Mouse (Mus musculus): Measurements from ENCODE around the gene Cyp2a5. TPM values are rescaled to one million over a fixed set of nuclear protein-coding genes. Genes with fewer than 3 reads are reported as not detected.

Gene Cyp2a5
- 0.11 TPM in 1 of 2 replicates, not detected in the other for polyA plus RNA-seq (2015; fragmentation: Nextera tagmentation; extraction: Ambion mirVana)

GRCm38 (mm10) chr7:26835059-26835458 is at the start of gene Cyp2a5:
Gene Cyp2a5 (plus strand): TSS chr7:26835305.

GRCm38 (mm10) chr7:26808592-26808991 is 26.5 kb upstream of the Cyp2a5 start, which contains the start of gene Cyp2g1:
Gene Cyp2g1 (plus strand): TSS chr7:26808892.

Other genes starting within 250 kb of the Cyp2a5 start
- not detected in 2 replicates for gene Vmn1r185, start 216.8 kb upstream of the Cyp2a5 start, polyA plus RNA-seq (2015; fragmentation: Nextera tagmentation; extraction: Ambion mirVana)
- 0.06 and 0.10 TPM in 2 replicates for gene Cyp2b23, start 148.9 kb upstream of the Cyp2a5 start, polyA plus RNA-seq (2015; fragmentation: Nextera tagmentation; extraction: Ambion mirVana)
- not detected in 2 replicates for gene Cyp2b19, start 78.2 kb upstream of the Cyp2a5 start, polyA plus RNA-seq (2015; fragmentation: Nextera tagmentation; extraction: Ambion mirVana)
- gene Cyp2g1, start 26.4 kb upstream of the Cyp2a5 start, polyA plus RNA-seq (2015; fragmentation: Nextera tagmentation; extraction: Ambion mirVana): not detected in 2 replicates
- gene Cyp2a22, start 104.1 kb downstream of the Cyp2a5 start, polyA plus RNA-seq (2015; fragmentation: Nextera tagmentation; extraction: Ambion mirVana): not detected in 2 replicates
- gene Cyp2a12, start 193.8 kb downstream of the Cyp2a5 start, polyA plus RNA-seq (2015; fragmentation: Nextera tagmentation; extraction: Ambion mirVana): not detected in 2 replicates